Mouse (Mus musculus): ENCODE measurements around the gene Sprr2a2. TPM values are rescaled to one million over a fixed set of nuclear protein-coding genes. Genes with fewer than 3 reads are reported as not detected.
"Not testable (repeated sequence)": the region's sequence is repeated elsewhere in the genome, so short reads cannot be mapped to it uniquely, and the experiment has no call there.

Gene Sprr2a2
- polyA plus RNA-seq (2015; fragmentation: Nextera tagmentation; extraction: Ambion mirVana), result 3.2 and 14.3 TPM in 2 replicates

- no CpG with 5 or more reads among the region's 2 CpGs for WGBS
These were observed at the start of gene Sprr2a2, which contains the start of gene Sprr2a1 for GRCm38 (mm10) chr3:92215569-92215968. Gene Sprr2a2, plus strand, starts transcription at chr3:92215920. Gene Sprr2a1, plus strand, starts transcription at chr3:92215799.

GRCm38 (mm10) chr3:92169847-92170246 lies 45.9 kb upstream of the Sprr2a2 start:
- H3K4me1 ChIP-seq (replicated peaks; ENCODE audit: control insufficient read depth, insufficient read depth, low read length), result no peaks in the 10 kb centered on the region
- H3K27me3 ChIP-seq (ENCODE audit: control insufficient read depth, insufficient read depth, low read depth, low read length), result no peaks in the 10 kb centered on the region

More at GRCm38 (mm10) chr3:92215569-92215968, at the start of gene Sprr2a2, which contains the start of gene Sprr2a1:
- not testable (repeated sequence) for H3K27me3 ChIP-seq (ENCODE audit: control insufficient read depth, insufficient read depth, low read depth, low read length); H3K27ac ChIP-seq (ENCODE audit: low read length); H3K4me2 ChIP-seq (ENCODE audit: low read depth, low read length); H3K4me1 ChIP-seq (replicated peaks; ENCODE audit: control insufficient read depth, insufficient read depth, low read length); H3K36me3 ChIP-seq (ENCODE audit: control insufficient read depth, insufficient read depth, low read length); H3K4me3 ChIP-seq (ENCODE audit: low read length); ATAC-seq (ENCODE audit: low read depth); H3K9me3 ChIP-seq (ENCODE audit: control insufficient read depth, low read length); H3K9ac ChIP-seq (ENCODE audit: low read length)

GRCm38 (mm10) chr3:92176880-92177279 lies 38.8 kb upstream of the Sprr2a2 start:
- no peak overlapping the region for H3K27ac ChIP-seq (ENCODE audit: low read length)
- no peak overlapping the region for H3K4me2 ChIP-seq (ENCODE audit: low read depth, low read length)

More at GRCm38 (mm10) chr3:92169847-92170246, 45.9 kb upstream of the Sprr2a2 start:
- Histone ChIP-seq H3K9me3 (ENCODE audit: control insufficient read depth, low read length) (no peaks in the 10 kb centered on the region), H3K9ac (ENCODE audit: low read length) (no peak overlapping the region), H3K4me3 (ENCODE audit: low read length) (no peak overlapping the region), H3K27ac (ENCODE audit: low read length) (no peak overlapping the region), H3K36me3 (ENCODE audit: control insufficient read depth, insufficient read depth, low read length) (no peaks in the 10 kb centered on the region), H3K4me2 (ENCODE audit: low read depth, low read length) (no peak overlapping the region)
- 78% methylated on average over 3 of the region's 3 CpGs for WGBS
- ATAC-seq (ENCODE audit: low read depth), result no peak

GRCm38 (mm10) chr3:92195512-92196200 lies 20.1 kb upstream of the Sprr2a2 start:
- Histone ChIP-seq H3K4me2 (ENCODE audit: low read depth, low read length) (no peak overlapping the region), H3K27ac (ENCODE audit: low read length) (no peak overlapping the region), H3K4me3 (ENCODE audit: low read length) (no peak overlapping the region), H3K4me1 (replicated peaks; ENCODE audit: control insufficient read depth, insufficient read depth, low read length) (no peaks in the 10 kb centered on the region), H3K27me3 (ENCODE audit: control insufficient read depth, insufficient read depth, low read depth, low read length) (no peaks in the 10 kb centered on the region), H3K9me3 (ENCODE audit: control insufficient read depth, low read length) (no peaks in the 10 kb centered on the region), H3K36me3 (ENCODE audit: control insufficient read depth, insufficient read depth, low read length) (no peaks in the 10 kb centered on the region), H3K9ac (ENCODE audit: low read length) (no peak overlapping the region)
- 75% methylated on average over 6 of the region's 6 CpGs for WGBS
- peak; percentile 17; the same call in 1 of the 2 replicates for ATAC-seq (ENCODE audit: low read depth)

More at GRCm38 (mm10) chr3:92176880-92177279, 38.8 kb upstream of the Sprr2a2 start:
- no peak for ATAC-seq (ENCODE audit: low read depth)
- Histone ChIP-seq H3K27me3 (ENCODE audit: control insufficient read depth, insufficient read depth, low read depth, low read length) (no peaks in the 10 kb centered on the region), H3K36me3 (ENCODE audit: control insufficient read depth, insufficient read depth, low read length) (no peaks in the 10 kb centered on the region), H3K4me3 (ENCODE audit: low read length) (no peak overlapping the region), H3K4me1 (replicated peaks; ENCODE audit: control insufficient read depth, insufficient read depth, low read length) (no peaks in the 10 kb centered on the region), H3K9ac (ENCODE audit: low read length) (no peak overlapping the region), H3K9me3 (ENCODE audit: control insufficient read depth, low read length) (no peaks in the 10 kb centered on the region)
- WGBS, result 64% methylated on average over 1 of the region's 1 CpGs

- ATAC-seq (ENCODE audit: low read depth), result peak; percentile 86
- not testable (repeated sequence) for H3K9ac ChIP-seq (ENCODE audit: low read length); H3K36me3 ChIP-seq (ENCODE audit: control insufficient read depth, insufficient read depth, low read length); H3K4me1 ChIP-seq (replicated peaks; ENCODE audit: control insufficient read depth, insufficient read depth, low read length); H3K4me2 ChIP-seq (ENCODE audit: low read depth, low read length); H3K27ac ChIP-seq (ENCODE audit: low read length); H3K9me3 ChIP-seq (ENCODE audit: control insufficient read depth, low read length); H3K4me3 ChIP-seq (ENCODE audit: low read length); H3K27me3 ChIP-seq (ENCODE audit: control insufficient read depth, insufficient read depth, low read depth, low read length)
- WGBS, result no CpG with 5 or more reads among the region's 16 CpGs
These were observed 4.4 kb upstream of the Sprr2a2 start for GRCm38 (mm10) chr3:92211133-92211925.

- not testable (repeated sequence) for ATAC-seq (ENCODE audit: low read depth); H3K9me3 ChIP-seq (ENCODE audit: control insufficient read depth, low read length); H3K9ac ChIP-seq (ENCODE audit: low read length); H3K36me3 ChIP-seq (ENCODE audit: control insufficient read depth, insufficient read depth, low read length); H3K4me2 ChIP-seq (ENCODE audit: low read depth, low read length); H3K27me3 ChIP-seq (ENCODE audit: control insufficient read depth, insufficient read depth, low read depth, low read length); H3K4me1 ChIP-seq (replicated peaks; ENCODE audit: control insufficient read depth, insufficient read depth, low read length); H3K4me3 ChIP-seq (ENCODE audit: low read length); H3K27ac ChIP-seq (ENCODE audit: low read length)
- no CpG with 5 or more reads among the region's 1 CpGs for WGBS
These were observed 3.7 kb upstream of the Sprr2a2 start for GRCm38 (mm10) chr3:92212059-92212458.

DNA sequence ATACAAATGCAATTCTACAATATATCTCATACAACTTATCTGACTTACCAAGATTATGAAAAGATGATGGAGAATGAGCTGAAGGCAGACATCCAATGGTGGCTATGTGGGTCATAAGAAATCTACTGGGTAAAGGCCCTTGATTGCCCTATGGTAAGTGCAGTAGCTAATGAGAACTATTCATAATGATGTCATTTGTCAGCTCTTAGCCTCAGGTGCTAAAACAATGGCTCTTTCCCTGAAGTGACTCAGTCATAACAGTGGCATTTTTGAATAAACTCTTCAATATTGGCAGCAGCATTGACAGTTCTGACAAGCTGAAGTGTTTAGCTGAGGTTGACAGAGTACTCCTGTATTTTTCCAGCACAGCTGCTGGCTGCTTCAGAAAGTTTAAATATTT lies 2.1 kb upstream of the Sprr2a2 start:
- not testable (repeated sequence) for H3K36me3 ChIP-seq (ENCODE audit: control insufficient read depth, insufficient read depth, low read length); H3K27me3 ChIP-seq (ENCODE audit: control insufficient read depth, insufficient read depth, low read depth, low read length); H3K9me3 ChIP-seq (ENCODE audit: control insufficient read depth, low read length); H3K4me3 ChIP-seq (ENCODE audit: low read length); H3K9ac ChIP-seq (ENCODE audit: low read length); H3K4me1 ChIP-seq (replicated peaks; ENCODE audit: control insufficient read depth, insufficient read depth, low read length); H3K4me2 ChIP-seq (ENCODE audit: low read depth, low read length); H3K27ac ChIP-seq (ENCODE audit: low read length)
- peak; percentile 54 for ATAC-seq (ENCODE audit: low read depth)

- H3K27me3 ChIP-seq (ENCODE audit: control insufficient read depth, insufficient read depth, low read depth, low read length); H3K4me1 ChIP-seq (replicated peaks; ENCODE audit: control insufficient read depth, insufficient read depth, low read length); H3K9ac ChIP-seq (ENCODE audit: low read length); H3K4me3 ChIP-seq (ENCODE audit: low read length); H3K4me2 ChIP-seq (ENCODE audit: low read depth, low read length); H3K36me3 ChIP-seq (ENCODE audit: control insufficient read depth, insufficient read depth, low read length); H3K9me3 ChIP-seq (ENCODE audit: control insufficient read depth, low read length); H3K27ac ChIP-seq (ENCODE audit: low read length): not testable (repeated sequence)
- WGBS, result no CpG with 5 or more reads among the region's 8 CpGs
- peak; percentile 41; the same call in 1 of the 2 replicates for ATAC-seq (ENCODE audit: low read depth)
These were observed 3.3 kb downstream of the Sprr2a2 start for GRCm38 (mm10) chr3:92219031-92219430.

- not testable (repeated sequence) for H3K27ac ChIP-seq (ENCODE audit: low read length); H3K4me1 ChIP-seq (replicated peaks; ENCODE audit: control insufficient read depth, insufficient read depth, low read length); H3K9me3 ChIP-seq (ENCODE audit: control insufficient read depth, low read length); H3K4me3 ChIP-seq (ENCODE audit: low read length); H3K9ac ChIP-seq (ENCODE audit: low read length); H3K27me3 ChIP-seq (ENCODE audit: control insufficient read depth, insufficient read depth, low read depth, low read length); H3K4me2 ChIP-seq (ENCODE audit: low read depth, low read length); H3K36me3 ChIP-seq (ENCODE audit: control insufficient read depth, insufficient read depth, low read length)
- peak; percentile 42; the same call in 1 of the 2 replicates for ATAC-seq (ENCODE audit: low read depth)
These were observed 8.0 kb downstream of the Sprr2a2 start for GRCm38 (mm10) chr3:92223708-92224107.
